Mouse (Mus musculus): ENCODE results near the gene Arsg. TPM values are rescaled to one million over a fixed set of nuclear protein-coding genes. Genes with fewer than 3 reads are reported as not detected.

Arsg gene
- total and polyA plus RNA-seq, 3 experiments = 0.79 to 3.3 (median 1.4) TPM

- TF ChIP-seq PAX5 (IDR thresholded peaks at IDR 0.05; ENCODE audit: low read length) (no peak), MAFK (IDR thresholded peaks at IDR 0.05; ENCODE audit: insufficient replicate concordance, low read length) (no peak; the same call in 1 of the 2 replicates), RAD21 (IDR thresholded peaks at IDR 0.05; ENCODE audit: low read depth, low read length) (no peak; the same call in none of the 2 replicates), MXI1 (IDR thresholded peaks at IDR 0.05; ENCODE audit: low read depth, low read length) (no peak; the same call in 1 of the 2 replicates), MAX (IDR thresholded peaks at IDR 0.05; ENCODE audit: low read length) (no peak; the same call in none of the 2 replicates), MAZ (IDR thresholded peaks at IDR 0.05; ENCODE audit: low read depth, low read length) (no peak), ELF1 (IDR thresholded peaks at IDR 0.05; ENCODE audit: low read depth, low read length) (peak; percentile 92), HCFC1 (IDR thresholded peaks at IDR 0.05; ENCODE audit: low read depth, low read length) (peak; percentile 60), CTCF (conservative IDR thresholded peaks at IDR 0.05 in 1 of 2, IDR thresholded peaks at IDR 0.05 in 1 of 2; ENCODE audit: low read depth in 2 of 2, low read length in 2 of 2) (no peak), UBTF (IDR thresholded peaks at IDR 0.05; ENCODE audit: low read depth, low read length) (0 out of 2 replicates have a peak, but pooled peaks have one; percentile 14)
Measured at GRCm38 (mm10) chr11:109495771-109496474, 22.7 kb downstream of the Arsg start (continued).

- Histone ChIP-seq H3K27ac (ENCODE audit: insufficient read depth, low read depth) (peak overlapping the region; percentile 97), H3K4me3 (replicated peaks in 1 of 3; ENCODE audit: low read depth in 2 of 3, low read length in 2 of 3, poor library complexity in 1 of 3) (peak overlapping the region; percentile 42 to 58 (median 51)), H3K36me3 (replicated peaks in 1 of 2; ENCODE audit: control insufficient read depth in 1 of 2, insufficient read depth in 1 of 2, low read length in 1 of 2) (peaks cover 0 to 10% of the 10 kb centered on the region in 2 experiments), H3K4me1 (ENCODE audit: control insufficient read depth in 1 of 2, insufficient read depth in 2 of 2) (peaks cover 23 to 60% of the 10 kb centered on the region in 2 experiments), H3K9ac (ENCODE audit: insufficient read depth, low read depth) (peak overlapping the region; percentile 60), H3K4me2 (ENCODE audit: insufficient read depth, low read depth, poor library complexity, severe bottlenecking) (peak overlapping the region; percentile 73), H3K9me3 (replicated peaks; ENCODE audit: low read length) (no peaks in the 10 kb centered on the region), H3K27me3 (replicated peaks) (no peaks in the 10 kb centered on the region), H3K79me2 (replicated peaks; ENCODE audit: control insufficient read depth, extremely low read depth, insufficient read depth, poor library complexity, severe bottlenecking) (no peaks in the 10 kb centered on the region)
- DNase-seq (ENCODE audit: extremely low read depth) = peak; percentile 24
- in situ Hi-C loops (cut with MboI; ENCODE audit: low pct_ligation_motif_present, low pct_unique_long_range_greater_than_20kb, low sequenced_read_pairs) (no loop called here), dilution Hi-C loops (cut with MboI; ENCODE audit: extremely low pct_ligation_motif_present, extremely low pct_unique_long_range_greater_than_20kb, low sequenced_read_pairs) (no loop called here)
- TF ChIP-seq GABPA (IDR thresholded peaks at IDR 0.05; ENCODE audit: insufficient replicate concordance, low read depth, low read length) (no peak), NELFE (IDR thresholded peaks at IDR 0.05; ENCODE audit: low read depth, low read length) (no peak), POLR2A (IDR thresholded peaks at IDR 0.05; ENCODE audit: low read depth, low read length) (no peak), CHD1 (IDR thresholded peaks at IDR 0.05; ENCODE audit: low read depth, low read length) (0 out of 2 replicates have a peak, but pooled peaks have one; percentile 26), ELF1 (IDR thresholded peaks at IDR 0.05; ENCODE audit: low read depth, low read length) (no peak), HCFC1 (IDR thresholded peaks at IDR 0.05; ENCODE audit: low read depth, low read length) (no peak; the same call in 1 of the 2 replicates), MAFK (IDR thresholded peaks at IDR 0.05; ENCODE audit: insufficient replicate concordance, low read length) (no peak), CHD2 (IDR thresholded peaks at IDR 0.05; ENCODE audit: low read length) (no peak), MXI1 (IDR thresholded peaks at IDR 0.05; ENCODE audit: low read depth, low read length) (peak; percentile 51; the same call in 1 of the 2 replicates), ZNF384 (IDR thresholded peaks at IDR 0.05; ENCODE audit: low read depth, low read length) (no peak), IRF4 (IDR thresholded peaks at IDR 0.05; ENCODE audit: low read depth, low read length) (no peak), RCOR1 (conservative IDR thresholded peaks at IDR 0.05; ENCODE audit: low read depth, low read length) (no peak), UBTF (IDR thresholded peaks at IDR 0.05; ENCODE audit: low read depth, low read length) (no peak), KAT2A (IDR thresholded peaks at IDR 0.05; ENCODE audit: insufficient replicate concordance, low read length) (no peak), MYC (IDR thresholded peaks at IDR 0.05; ENCODE audit: low read depth, low read length) (peak; percentile 58; the same call in 1 of the 2 replicates), EP300 (IDR thresholded peaks at IDR 0.05; ENCODE audit: low read length) (no peak)
Measured at GRCm38 (mm10) chr11:109496475-109496993, 23.4 kb downstream of the Arsg start.

Measured in CH12.LX (cell line).